Mouse (Mus musculus) hindbrain, embryonic 16.5 days (tissue): Measurements from ENCODE around the gene St6galnac4. TPM values are rescaled to one million over a fixed set of nuclear protein-coding genes. Genes with fewer than 3 reads are reported as not detected.

Experiments
- ATAC-seq: fragments of 200-750 bp; cut with Nextera tagmentation; 2 replicates; pipeline ENCODE4 v1.8.0; 2017; ENCODE audit warnings: moderate TSS enrichment, moderate library complexity
- H3K27ac ChIP-seq: fragments of 300-500 bp; sonication (generic); 2 replicates; pipeline ENCODE4 v1.5.1; 2014; ENCODE audit warnings: low read depth, mild to moderate bottlenecking, control low read depth, low read length, moderate library complexity
- H3K27me3 ChIP-seq: fragments of 300-500 bp; sonication (generic); replicated peaks from 2 replicates; pipeline ENCODE4 v1.6.1; 2014; ENCODE audit warnings: low read length; ENCODE audit not compliant: control insufficient read depth, insufficient read depth
- H3K36me3 ChIP-seq: fragments of 300-500 bp; sonication (generic); 2 replicates; pipeline ENCODE4 v1.6.1; 2014; ENCODE audit warnings: mild to moderate bottlenecking, low read length, moderate library complexity, mixed read lengths; ENCODE audit not compliant: control insufficient read depth, insufficient read depth
- H3K4me1 ChIP-seq: fragments of 300-500 bp; sonication (generic); 2 replicates; pipeline ENCODE4 v1.6.1; 2014; ENCODE audit warnings: low read depth, low read length; ENCODE audit not compliant: control insufficient read depth, insufficient read depth
- H3K4me2 ChIP-seq: fragments of 300-500 bp; sonication (generic); 2 replicates; pipeline ENCODE4 v1.6.1; 2014; ENCODE audit warnings: mild to moderate bottlenecking, low read length, control low read depth, moderate library complexity
- H3K4me3 ChIP-seq: fragments of 300-500 bp; sonication (generic); 2 replicates; pipeline ENCODE4 v1.5.1; 2014; ENCODE audit warnings: mild to moderate bottlenecking, low read length, control low read depth, moderate library complexity
- H3K9ac ChIP-seq: fragments of 300-500 bp; sonication (generic); 2 replicates; pipeline ENCODE4 v1.6.1; 2014; ENCODE audit warnings: low read depth, mild to moderate bottlenecking, control low read depth, low read length, moderate library complexity
- H3K9me3 ChIP-seq: fragments of 300-500 bp; sonication (generic); 2 replicates; pipeline ENCODE4 v1.6.1; 2014; ENCODE audit warnings: mild to moderate bottlenecking, low read length, moderate library complexity; ENCODE audit not compliant: control insufficient read depth
- WGBS: fragments of 180-500 bp; shearing (Covaris S2); extraction: QIAGEN DNeasy Blood & Tissue Kit; methylation state at CpG from one replicate; pipeline ENCODE4 v1.1.7; 2014; 5-methylcytosine and 5-hydroxymethylcytosine counted together
- polyA plus RNA-seq: library from polyadenylated mRNA; unstranded; fragments of >200 nt; fragmentation: Nextera tagmentation; extraction: Ambion mirVana; gene quantifications from 2 replicates; pipeline ENCODE4 v1.2.1, GENCODE M21; 2015

The St6galnac4 gene
- polyA plus RNA-seq, 1 experiment from 2014 or later, result 54.3 TPM

- Histone ChIP-seq H3K4me3 (no peak overlapping the region), H3K27me3 (no peaks in the 10 kb centered on the region), H3K4me2 (peak overlapping the region; percentile 13; the same call in 1 of the 2 replicates), H3K27ac (peak overlapping the region; percentile 70; the same call in 1 of the 2 replicates), H3K9ac (0 out of 2 replicates have a peak overlapping the region, but pooled peaks have one; percentile 16), H3K36me3 (no peaks in the 10 kb centered on the region), H3K4me1 (peaks cover 45% of the 10 kb centered on the region), H3K9me3 (no peaks in the 10 kb centered on the region)
- 67% methylated on average over 4 of the region's 4 CpGs for WGBS
- ATAC-seq, result no peak
These were observed 41.2 kb downstream of the St6galnac4 start for GRCm38 (mm10) chr2:32628044-32628550.

GRCm38 (mm10) chr2:32628729-32629128, 41.8 kb downstream of the St6galnac4 start:
- Histone ChIP-seq H3K27me3 (no peaks in the 10 kb centered on the region), H3K4me3 (no peak overlapping the region), H3K9ac (peak overlapping the region; percentile 29; the same call in 1 of the 2 replicates), H3K4me1 (peaks cover 45% of the 10 kb centered on the region), H3K27ac (peak overlapping the region; percentile 70), H3K9me3 (no peaks in the 10 kb centered on the region), H3K4me2 (peak overlapping the region; percentile 41), H3K36me3 (peaks cover 4% of the 10 kb centered on the region)
- ATAC-seq, result peak; percentile 38
- WGBS, result 31% methylated on average over 5 of the region's 5 CpGs

GRCm38 (mm10) chr2:32629276-32629976, 42.5 kb downstream of the St6galnac4 start:
- Histone ChIP-seq H3K4me2 (peak overlapping the region; percentile 41), H3K4me3 (peak overlapping the region; percentile 12; the same call in 1 of the 2 replicates), H3K9me3 (no peaks in the 10 kb centered on the region), H3K4me1 (peaks cover 45% of the 10 kb centered on the region), H3K36me3 (peaks cover 5% of the 10 kb centered on the region), H3K27me3 (no peaks in the 10 kb centered on the region), H3K9ac (peak overlapping the region; percentile 54), H3K27ac (peak overlapping the region; percentile 70)
- ATAC-seq, result peak; percentile 51
- WGBS, result 31% methylated on average over 9 of the region's 9 CpGs

GRCm38 (mm10) chr2:32630036-32630435, 43.1 kb downstream of the St6galnac4 start:
- 76% methylated on average over 8 of the region's 9 CpGs for WGBS
- Histone ChIP-seq H3K9ac (0 out of 2 replicates have a peak overlapping the region, but pooled peaks have one; percentile 18), H3K4me3 (no peak overlapping the region), H3K27me3 (no peaks in the 10 kb centered on the region), H3K27ac (no peak overlapping the region; the same call in 1 of the 2 replicates), H3K4me1 (peaks cover 40% of the 10 kb centered on the region), H3K9me3 (no peaks in the 10 kb centered on the region), H3K4me2 (peak overlapping the region; percentile 41), H3K36me3 (peaks cover 5% of the 10 kb centered on the region)
- no peak for ATAC-seq

GRCm38 (mm10) chr2:32631046-32631445, 44.2 kb downstream of the St6galnac4 start:
- no peak overlapping the region for H3K27ac ChIP-seq
- H3K9me3 ChIP-seq, result no peaks in the 10 kb centered on the region
- WGBS, result 85% methylated on average over 10 of the region's 10 CpGs
- H3K4me1 ChIP-seq, result peaks cover 31% of the 10 kb centered on the region
- H3K4me3 ChIP-seq, result no peak overlapping the region
- H3K9ac ChIP-seq, result no peak overlapping the region
- H3K4me2 ChIP-seq, result 0 out of 2 replicates have a peak overlapping the region, but pooled peaks have one; percentile 1
- H3K36me3 ChIP-seq, result peaks cover 5% of the 10 kb centered on the region
- ATAC-seq, result no peak
- no peaks in the 10 kb centered on the region for H3K27me3 ChIP-seq

GRCm38 (mm10) chr2:32631737-32632394, 45.0 kb downstream of the St6galnac4 start:
- Histone ChIP-seq H3K4me3 (no peak overlapping the region), H3K9ac (peak overlapping the region; percentile 27), H3K27ac (no peak overlapping the region; the same call in 1 of the 2 replicates), H3K36me3 (peaks cover 5% of the 10 kb centered on the region), H3K27me3 (no peaks in the 10 kb centered on the region), H3K9me3 (no peaks in the 10 kb centered on the region), H3K4me2 (no peak overlapping the region), H3K4me1 (peaks cover 23% of the 10 kb centered on the region)
- WGBS, result 40% methylated on average over 7 of the region's 7 CpGs
- ATAC-seq, result peak; percentile 7; the same call in 1 of the 2 replicates

- no peaks in the 10 kb centered on the region for H3K9me3 ChIP-seq
- H3K4me2 ChIP-seq, result no peak overlapping the region
- H3K9ac ChIP-seq, result peak overlapping the region; percentile 17; the same call in 1 of the 2 replicates
- ATAC-seq, result no peak
- 79% methylated on average over 5 of the region's 5 CpGs for WGBS
- peaks cover 5% of the 10 kb centered on the region for H3K36me3 ChIP-seq
- H3K27me3 ChIP-seq, result no peaks in the 10 kb centered on the region
- no peak overlapping the region for H3K4me3 ChIP-seq
- H3K27ac ChIP-seq, result peak overlapping the region; percentile 44; the same call in 1 of the 2 replicates
- H3K4me1 ChIP-seq, result peaks cover 11% of the 10 kb centered on the region
These were observed 46.8 kb downstream of the St6galnac4 start for GRCm38 (mm10) chr2:32633660-32634059.

- H3K27ac ChIP-seq, result no peak overlapping the region
- WGBS, result 89% methylated on average over 10 of the region's 10 CpGs
- ATAC-seq, result no peak
These were observed 47.6 kb downstream of the St6galnac4 start for GRCm38 (mm10) chr2:32634277-32635105.

More at GRCm38 (mm10) chr2:32634277-32635105, 47.6 kb downstream of the St6galnac4 start:
- Histone ChIP-seq H3K4me2 (no peak overlapping the region), H3K36me3 (peaks cover 5% of the 10 kb centered on the region), H3K4me1 (peaks cover 2% of the 10 kb centered on the region), H3K4me3 (no peak overlapping the region), H3K9ac (no peak overlapping the region), H3K27me3 (no peaks in the 10 kb centered on the region), H3K9me3 (no peaks in the 10 kb centered on the region)
